Mouse (Mus musculus) heart, postnatal 4 days (tissue): ENCODE results near the gene Tmem59l. TPM values are rescaled to one million over a fixed set of nuclear protein-coding genes. Genes with fewer than 3 reads are reported as not detected.
A peak's percentile ranks its signal among the peaks of the same experiment; 100 is the strongest.

Experiments
- DNase-seq: peaks from one replicate; pipeline ENCODE4 v3.0.0; 2021
- total RNA-seq, 2 experiments: library from RNA; stranded (reverse); gene quantifications; 2 replicates each; pipeline ENCODE4 v1.2.3; 2021

The Tmem59l gene
- total RNA-seq, 2 experiments from 2014 or later = not detected

GRCm38 (mm10) chr8:70460199-70460598 lies 27.0 kb downstream of the Tmem59l start:
- DNase-seq = no peak

GRCm38 (mm10) chr8:70459636-70460035 lies 27.5 kb downstream of the Tmem59l start:
- no peak for DNase-seq

- no peak for DNase-seq
These were observed 28.7 kb downstream of the Tmem59l start for GRCm38 (mm10) chr8:70458462-70458861.

- DNase-seq = no peak
These were observed 29.3 kb downstream of the Tmem59l start for GRCm38 (mm10) chr8:70457882-70458281.

GRCm38 (mm10) chr8:70456996-70457395 lies 30.2 kb downstream of the Tmem59l start:
- DNase-seq = no peak

- no peak for DNase-seq
These were observed 33.3 kb downstream of the Tmem59l start for GRCm38 (mm10) chr8:70453852-70454251.

- no peak for DNase-seq
These were observed 34.8 kb downstream of the Tmem59l start for GRCm38 (mm10) chr8:70452196-70452966.

- DNase-seq = peak; percentile 48
These were observed 39.3 kb downstream of the Tmem59l start for GRCm38 (mm10) chr8:70447639-70448420.

- DNase-seq = no peak
These were observed 41.2 kb downstream of the Tmem59l start for GRCm38 (mm10) chr8:70445988-70446387.

GRCm38 (mm10) chr8:70443326-70443725 lies 43.8 kb downstream of the Tmem59l start:
- no peak for DNase-seq

GRCm38 (mm10) chr8:70441565-70441964 lies 45.6 kb downstream of the Tmem59l start:
- no peak for DNase-seq

- DNase-seq = no peak
These were observed 46.9 kb downstream of the Tmem59l start for GRCm38 (mm10) chr8:70440246-70440645.

GRCm38 (mm10) chr8:70439848-70440179 lies 47.3 kb downstream of the Tmem59l start:
- DNase-seq = no peak

GRCm38 (mm10) chr8:70439055-70439847 lies 47.9 kb downstream of the Tmem59l start, which contains the start of gene Crtc1:
Gene Crtc1, minus strand, starts transcription at chr8:70439579.
- DNase-seq = peak; percentile 99

- no peak for DNase-seq
These were observed 48.7 kb downstream of the Tmem59l start for GRCm38 (mm10) chr8:70438423-70438822.

GRCm38 (mm10) chr8:70435156-70435555 lies 52.0 kb downstream of the Tmem59l start:
- DNase-seq = no peak

Other genes starting within 250 kb of the Tmem59l start
- gene Homer3, start 204.5 kb downstream of the Tmem59l start, total RNA-seq = 10 to 100 TPM; 36.2 to 36.4 TPM
- gene Ddx49, start 184.9 kb downstream of the Tmem59l start, total RNA-seq = 10 to 100 TPM; 37.2 to 46.4 TPM
- 100 to 1,000 TPM; 176 to 179 TPM for gene Cope, start 184.8 kb downstream of the Tmem59l start, total RNA-seq
- under 1 TPM; 0.43 to 0.56 TPM for gene Cers1, start 171.6 kb downstream of the Tmem59l start, total RNA-seq
- under 1 TPM in 1 of 2 experiments, not detected in 1; 0.60 TPM for gene Gdf1, start 157.5 kb downstream of the Tmem59l start, total RNA-seq
- 10 to 100 TPM; 44.1 to 45.9 TPM for gene Upf1, start 134.1 kb downstream of the Tmem59l start, total RNA-seq
- gene Comp, start 113.8 kb downstream of the Tmem59l start, total RNA-seq = 1 to 10 TPM; 2.5 to 2.6 TPM
- 10 to 100 TPM; 12.8 to 15.4 TPM for gene Crtc1, start 47.8 kb downstream of the Tmem59l start, total RNA-seq
- 1 to 10 TPM; 8.2 to 9.2 TPM for gene Klhl26, start 10.4 kb downstream of the Tmem59l start, total RNA-seq
- under 1 TPM in 1 of 2 experiments, not detected in 1; 0.55 TPM for gene Crlf1, start 5.8 kb upstream of the Tmem59l start, total RNA-seq
- 100 to 1,000 TPM in 1 of 2 experiments, 10 to 100 TPM in 1; 96.9 to 109 TPM for gene Rex1bd, start 19.4 kb upstream of the Tmem59l start, total RNA-seq
- 1,000 to 10,000 TPM; 1,698 to 1,707 TPM for gene Uba52, start 23.4 kb upstream of the Tmem59l start, total RNA-seq
- 100 to 1,000 TPM; 204 to 207 TPM for gene Fkbp8, start 40.4 kb upstream of the Tmem59l start, total RNA-seq
- 10 to 100 TPM; 67.5 to 76.9 TPM for gene Kxd1, start 40.6 kb upstream of the Tmem59l start, total RNA-seq
- 10 to 100 TPM; 16.7 to 17.6 TPM for gene Ell, start 52.1 kb upstream of the Tmem59l start, total RNA-seq
- gene Isyna1, start 107.0 kb upstream of the Tmem59l start, total RNA-seq = 10 to 100 TPM; 38.9 to 41.6 TPM
- 10 to 100 TPM; 73.8 to 78.5 TPM for gene Ssbp4, start 121.5 kb upstream of the Tmem59l start, total RNA-seq
- gene Lrrc25, start 128.8 kb upstream of the Tmem59l start, total RNA-seq = 1 to 10 TPM; 1.1 to 1.5 TPM
- gene Gdf15, start 145.1 kb upstream of the Tmem59l start, total RNA-seq = 1 to 10 TPM; 2.7 to 3.5 TPM
- gene Pgpep1, start 173.0 kb upstream of the Tmem59l start, total RNA-seq = 10 to 100 TPM; 32.2 to 38.4 TPM
- gene Lsm4, start 185.9 kb upstream of the Tmem59l start, total RNA-seq = 100 to 1,000 TPM; 107 to 120 TPM
- gene Jund, start 211.6 kb upstream of the Tmem59l start, total RNA-seq = 100 to 1,000 TPM; 254 to 261 TPM
- gene Iqcn, start 216.1 kb upstream of the Tmem59l start, total RNA-seq = under 1 TPM; 0.10 to 0.11 TPM
- not detected for gene Gm3336, start 231.2 kb upstream of the Tmem59l start, total RNA-seq
- gene Pde4c, start 236.4 kb upstream of the Tmem59l start, total RNA-seq = 1 to 10 TPM in 1 of 2 experiments, under 1 TPM in 1; 0.74 to 1.0 TPM